Mouse (Mus musculus) heart, adult 2 months (tissue): ENCODE data around the gene Omt2b.
"Not testable (repeated sequence)": the region's sequence is repeated elsewhere in the genome, so short reads cannot be mapped to it uniquely, and the experiment has no call there.

Source experiments
- CTCF ChIP-seq: fragments of 200-600 bp; IDR thresholded peaks from 2 replicates; pipeline ENCODE4 v1.8.1; 2022; ENCODE audit warnings: antibody characterized with exemption, mild to moderate bottlenecking, moderate library complexity
- POLR2A ChIP-seq: fragments of 200-500 bp; IDR thresholded peaks from 2 replicates; pipeline ENCODE4 v1.6.1; 2011; ENCODE audit warnings: mild to moderate bottlenecking, low read depth, low read length, control low read depth; ENCODE audit not compliant: insufficient read depth

- not testable (repeated sequence) for TF ChIP-seq POLR2A
- peak; percentile 86 for TF ChIP-seq CTCF
Observed at GRCm38 (mm10) chr9:78340324-78340723, 12.9 kb downstream of the Omt2b start.
